Mouse (Mus musculus): ENCODE data around the gene Cadm1. TPM values are rescaled to one million over a fixed set of nuclear protein-coding genes. Genes with fewer than 3 reads are reported as not detected.

The Cadm1 gene
- polyA plus RNA-seq, 1 experiment, result 1.4 TPM

GRCm38 (mm10) chr9:47831412-47831811 lies 301.4 kb downstream of the Cadm1 start:
- Histone ChIP-seq H3K27ac (ENCODE audit: insufficient read depth, low read depth, low read length) (no peak overlapping the region), H3K4me3 (ENCODE audit: low read depth, low read length) (no peak overlapping the region), H3K4me1 (ENCODE audit: control insufficient read depth, insufficient read depth, insufficient read length, low read length) (no peaks in the 10 kb centered on the region), H3K27me3 (ENCODE audit: control insufficient read depth, insufficient read depth, low read length) (no peaks in the 10 kb centered on the region; the same call in 1 of the 2 replicates), H3K36me3 (ENCODE audit: control insufficient read depth, insufficient read depth, low read length) (no peaks in the 10 kb centered on the region)
- TF ChIP-seq CTCF (IDR thresholded peaks at IDR 0.05; ENCODE audit: extremely low read depth, insufficient read length, insufficient replicate concordance, low read depth, low read length) (no peak), POLR2A (IDR thresholded peaks at IDR 0.05; ENCODE audit: low read depth, low read length) (no peak)
- WGBS, result 80% methylated on average over 4 of the region's 4 CpGs

GRCm38 (mm10) chr9:47838170-47838569 lies 308.2 kb downstream of the Cadm1 start:
- Histone ChIP-seq H3K27me3 (ENCODE audit: control insufficient read depth, insufficient read depth, low read length) (no peaks in the 10 kb centered on the region; the same call in 1 of the 2 replicates), H3K27ac (ENCODE audit: insufficient read depth, low read depth, low read length) (no peak overlapping the region), H3K36me3 (ENCODE audit: control insufficient read depth, insufficient read depth, low read length) (no peaks in the 10 kb centered on the region), H3K4me3 (ENCODE audit: low read depth, low read length) (no peak overlapping the region), H3K4me1 (ENCODE audit: control insufficient read depth, insufficient read depth, insufficient read length, low read length) (no peaks in the 10 kb centered on the region)
- TF ChIP-seq POLR2A (IDR thresholded peaks at IDR 0.05; ENCODE audit: low read depth, low read length) (no peak), CTCF (IDR thresholded peaks at IDR 0.05; ENCODE audit: extremely low read depth, insufficient read length, insufficient replicate concordance, low read depth, low read length) (no peak)
- WGBS, result 7% methylated on average over 8 of the region's 8 CpGs

GRCm38 (mm10) chr9:47838890-47839691 lies 309.1 kb downstream of the Cadm1 start:
- 38% methylated on average over 15 of the region's 15 CpGs for WGBS
- no peaks in the 10 kb centered on the region for H3K27me3 ChIP-seq (ENCODE audit: control insufficient read depth, insufficient read depth, low read length)

GRCm38 (mm10) chr9:47839692-47840025 lies 309.7 kb downstream of the Cadm1 start:
- H3K4me3 ChIP-seq (ENCODE audit: low read depth, low read length), result no peak overlapping the region
- 70% methylated on average over 10 of the region's 10 CpGs for WGBS

More at GRCm38 (mm10) chr9:47838890-47839691, 309.1 kb downstream of the Cadm1 start:
- TF ChIP-seq CTCF (IDR thresholded peaks at IDR 0.05; ENCODE audit: extremely low read depth, insufficient read length, insufficient replicate concordance, low read depth, low read length), result no peak
- TF ChIP-seq POLR2A (IDR thresholded peaks at IDR 0.05; ENCODE audit: low read depth, low read length), result no peak
- Histone ChIP-seq H3K27ac (ENCODE audit: insufficient read depth, low read depth, low read length) (no peak overlapping the region), H3K36me3 (ENCODE audit: control insufficient read depth, insufficient read depth, low read length) (no peaks in the 10 kb centered on the region), H3K4me3 (ENCODE audit: low read depth, low read length) (no peak overlapping the region), H3K4me1 (ENCODE audit: control insufficient read depth, insufficient read depth, insufficient read length, low read length) (no peaks in the 10 kb centered on the region)

GRCm38 (mm10) chr9:47843328-47843727 lies 313.4 kb downstream of the Cadm1 start:
- Histone ChIP-seq H3K27ac (ENCODE audit: insufficient read depth, low read depth, low read length) (no peak overlapping the region), H3K36me3 (ENCODE audit: control insufficient read depth, insufficient read depth, low read length) (no peaks in the 10 kb centered on the region), H3K4me1 (ENCODE audit: control insufficient read depth, insufficient read depth, insufficient read length, low read length) (no peaks in the 10 kb centered on the region), H3K4me3 (ENCODE audit: low read depth, low read length) (no peak overlapping the region), H3K27me3 (ENCODE audit: control insufficient read depth, insufficient read depth, low read length) (no peaks in the 10 kb centered on the region)
- TF ChIP-seq CTCF (IDR thresholded peaks at IDR 0.05; ENCODE audit: extremely low read depth, insufficient read length, insufficient replicate concordance, low read depth, low read length) (no peak), POLR2A (IDR thresholded peaks at IDR 0.05; ENCODE audit: low read depth, low read length) (no peak)
- 80% methylated on average over 6 of the region's 6 CpGs for WGBS

More at GRCm38 (mm10) chr9:47839692-47840025, 309.7 kb downstream of the Cadm1 start:
- H3K27ac ChIP-seq (ENCODE audit: insufficient read depth, low read depth, low read length), result no peak overlapping the region
- TF ChIP-seq CTCF (IDR thresholded peaks at IDR 0.05; ENCODE audit: extremely low read depth, insufficient read length, insufficient replicate concordance, low read depth, low read length) (no peak), POLR2A (IDR thresholded peaks at IDR 0.05; ENCODE audit: low read depth, low read length) (no peak)
- no peaks in the 10 kb centered on the region for H3K4me1 ChIP-seq (ENCODE audit: control insufficient read depth, insufficient read depth, insufficient read length, low read length)
- H3K36me3 ChIP-seq (ENCODE audit: control insufficient read depth, insufficient read depth, low read length), result no peaks in the 10 kb centered on the region
- no peaks in the 10 kb centered on the region for H3K27me3 ChIP-seq (ENCODE audit: control insufficient read depth, insufficient read depth, low read length)

GRCm38 (mm10) chr9:47846275-47846674 lies 316.3 kb downstream of the Cadm1 start:
- no peak overlapping the region for H3K4me3 ChIP-seq (ENCODE audit: low read depth, low read length)
- WGBS, result 82% methylated on average over 10 of the region's 10 CpGs
- H3K36me3 ChIP-seq (ENCODE audit: control insufficient read depth, insufficient read depth, low read length), result no peaks in the 10 kb centered on the region
- no peak overlapping the region for H3K27ac ChIP-seq (ENCODE audit: insufficient read depth, low read depth, low read length)
- no peaks in the 10 kb centered on the region for H3K4me1 ChIP-seq (ENCODE audit: control insufficient read depth, insufficient read depth, insufficient read length, low read length)
- no peaks in the 10 kb centered on the region for H3K27me3 ChIP-seq (ENCODE audit: control insufficient read depth, insufficient read depth, low read length)
- no peak for TF ChIP-seq POLR2A (IDR thresholded peaks at IDR 0.05; ENCODE audit: low read depth, low read length)
- no peak for TF ChIP-seq CTCF (IDR thresholded peaks at IDR 0.05; ENCODE audit: extremely low read depth, insufficient read length, insufficient replicate concordance, low read depth, low read length)

GRCm38 (mm10) chr9:47846926-47847325 lies 317.0 kb downstream of the Cadm1 start:
- no peaks in the 10 kb centered on the region for H3K4me1 ChIP-seq (ENCODE audit: control insufficient read depth, insufficient read depth, insufficient read length, low read length)
- no peaks in the 10 kb centered on the region for H3K36me3 ChIP-seq (ENCODE audit: control insufficient read depth, insufficient read depth, low read length)
- H3K27ac ChIP-seq (ENCODE audit: insufficient read depth, low read depth, low read length), result no peak overlapping the region
- H3K27me3 ChIP-seq (ENCODE audit: control insufficient read depth, insufficient read depth, low read length), result no peaks in the 10 kb centered on the region
- no peak for TF ChIP-seq POLR2A (IDR thresholded peaks at IDR 0.05; ENCODE audit: low read depth, low read length)
- no peak overlapping the region for H3K4me3 ChIP-seq (ENCODE audit: low read depth, low read length)
- WGBS, result 77% methylated on average over 6 of the region's 6 CpGs
